Comparison of ENCODE assay signal across 10 mouse cellular contexts in genomic region chr15:102980912-102981311, GRCm38 (mm10). TPM values are rescaled to one million over a fixed set of nuclear protein-coding genes. Genes with fewer than 3 reads are reported as not detected.
A peak's percentile ranks its signal among the peaks of the same experiment; 100 is the strongest.
DNase-seq lines count a peak whose midpoint lies in the region; ATAC-seq and TF ChIP-seq lines count a peak whose summit lies in the region.
"Had no signal": no experiment of that assay in that cellular context is flagged by ENCODE, and none has a peak within 500 bp of the region (broad histone marks: within the 10 kb centered on the region; RNA-seq: fewer than 3 reads in every experiment).

No protein-coding gene starts in this region.

- TF ChIP-seq POLR2A in testis, adult 2 months (IDR thresholded peaks at IDR 0.05; ENCODE audit: control insufficient read depth, low read depth, low read length), result no peak

- H3K4me2 ChIP-seq in limb, embryonic 11.5 days (ENCODE audit: low read depth, severe bottlenecking), result peak overlapping the region; percentile 91

- ATAC-seq in limb, embryonic 11.5 days (ENCODE audit: insufficient number of reproducible peaks, low FRiP score, low TSS enrichment, low read depth), result no peak

- H3K9me3 ChIP-seq in limb, embryonic 11.5 days (ENCODE audit: control insufficient read depth, low read length), result no peaks in the 10 kb centered on the region

- peak overlapping the region; percentile 81 for H3K4me3 ChIP-seq in gastrocnemius, adult 2 months
- peak overlapping the region; percentile 24; the same call in 1 of the 2 replicates for H3K4me3 ChIP-seq in testis, adult 2 months (ENCODE audit: control insufficient read depth, low read depth, low read length)
- H3K4me3 ChIP-seq in limb, embryonic 11.5 days (ENCODE audit: low read depth, low read length), result peak overlapping the region; percentile 58

- H3K27ac ChIP-seq in gastrocnemius, adult 2 months, result peak overlapping the region; percentile 91
- no peak overlapping the region for H3K27ac ChIP-seq in testis, adult 2 months (ENCODE audit: control insufficient read depth, insufficient read depth, low read depth, low read length)
- peak overlapping the region; percentile 72; the same call in 1 of the 2 replicates for H3K27ac ChIP-seq in limb, embryonic 11.5 days (replicated peaks; ENCODE audit: low read depth, low read length)

- intact Hi-C loops in gastrocnemius, adult 2 months (cut with DNase I), result loop anchor here (2.0 kb wide), 1 partner anchor 14 kb away; the partner anchor contains the start of genes Hoxc10 and Hoxc5

- 0% methylated on average over 14 of the region's 14 CpGs for WGBS in limb, embryonic 11.5 days

- H3K9ac ChIP-seq in limb, embryonic 11.5 days (ENCODE audit: low read length), result peak overlapping the region; percentile 90; the same call in 1 of the 2 replicates

- DNase-seq in gastrocnemius, adult 2 months, result peak; percentile 52
- no peak for DNase-seq in gastrocnemius, postnatal 25 days
- no peak for DNase-seq in testis, postnatal 14 days (ENCODE audit: low spot score)
- no peak for DNase-seq in limb, embryonic 11.5 days (ENCODE audit: low spot score)
- DNase-seq in frontal cortex, adult 2 months (ENCODE audit: extremely low spot score in 1 of 2, low spot score in 1 of 2), result no peak
- DNase-seq in left cerebral cortex, adult 9 months (ENCODE audit: low spot score in 2 of 2), result no peak
- DNase-seq in yolk sac, embryonic 10.5 days (ENCODE audit: low spot score), result no peak

- peaks cover 4% of the 10 kb centered on the region for H3K4me1 ChIP-seq in testis, adult 2 months (ENCODE audit: control insufficient read depth, insufficient read depth, low read length)
- peaks cover 54% of the 10 kb centered on the region for H3K4me1 ChIP-seq in limb, embryonic 11.5 days (ENCODE audit: control insufficient read depth, insufficient read depth, low read length)

- H3K27me3 ChIP-seq in testis, adult 2 months (ENCODE audit: control insufficient read depth, insufficient read depth, low read length), result peaks cover 12% of the 10 kb centered on the region
- peaks cover 62% of the 10 kb centered on the region for H3K27me3 ChIP-seq in limb, embryonic 11.5 days (ENCODE audit: control insufficient read depth, insufficient read depth, low read length)

- H3K36me3 ChIP-seq in testis, adult 2 months (ENCODE audit: control insufficient read depth, insufficient read depth, low read length), result no peaks in the 10 kb centered on the region
- no peaks in the 10 kb centered on the region for H3K36me3 ChIP-seq in limb, embryonic 11.5 days (ENCODE audit: control insufficient read depth, insufficient read depth, low read length)

- TF ChIP-seq CTCF in gastrocnemius, adult 2 months (IDR thresholded peaks at IDR 0.05), result no peak
- TF ChIP-seq CTCF in testis, adult 2 months (IDR thresholded peaks at IDR 0.05; ENCODE audit: control insufficient read depth, insufficient read depth, insufficient replicate concordance, low read depth, low read length), result no peak

RNA-seq across cellular contexts. Expression of gene Hoxc9, which starts 4.7 kb away (rescaled TPM):
- total RNA-seq in gastrocnemius, adult 2 months (2021), result 1 to 10 TPM; 6.7 to 8.3 TPM
- 1 to 10 TPM; 4.6 to 6.5 TPM for total RNA-seq in gastrocnemius, postnatal 25 days (2021)
- 2.1 and 2.6 TPM in 2 replicates for polyA plus RNA-seq in testis, adult 2 months (2012; rRNA removed)
- polyA plus RNA-seq in limb, embryonic 11.5 days (2014; fragmentation: Nextera tagmentation; extraction: Ambion mirVana), result 4.4 and 6.1 TPM in 2 replicates
- polyA plus RNA-seq in frontal cortex, adult 2 months (2012; rRNA removed), result not detected in 2 replicates
- total RNA-seq: megakaryocyte-erythroid progenitor cell, adult 5-6 weeks had no signal
- polyA plus RNA-seq: embryonic facial prominence, embryonic 11.5 days had no signal

RNA-seq across cellular contexts. Expression of gene Hoxc8, which starts 9.5 kb away (rescaled TPM):
- 1 to 10 TPM; 1.0 to 2.8 TPM for total RNA-seq in gastrocnemius, adult 2 months (2021)
- total RNA-seq in gastrocnemius, postnatal 25 days (2021), result 1 to 10 TPM; 1.3 to 1.6 TPM
- 0.15 and 0.34 TPM in 2 replicates for polyA plus RNA-seq in testis, adult 2 months (2012; rRNA removed)
- polyA plus RNA-seq in limb, embryonic 11.5 days (2014; fragmentation: Nextera tagmentation; extraction: Ambion mirVana), result 4.6 and 4.8 TPM in 2 replicates
- not detected in 2 replicates for polyA plus RNA-seq in frontal cortex, adult 2 months (2012; rRNA removed)
- total RNA-seq: megakaryocyte-erythroid progenitor cell, adult 5-6 weeks had no signal
- polyA plus RNA-seq: embryonic facial prominence, embryonic 11.5 days had no signal

RNA-seq across cellular contexts. Expression of gene Hoxc5, which starts 13.7 kb away (rescaled TPM):
- total RNA-seq in gastrocnemius, adult 2 months (2021), result 1 to 10 TPM; 2.7 to 2.9 TPM
- 1 to 10 TPM; 1.6 to 1.8 TPM for total RNA-seq in gastrocnemius, postnatal 25 days (2021)
- 0.53 and 0.66 TPM in 2 replicates for polyA plus RNA-seq in testis, adult 2 months (2012; rRNA removed)
- 8.3 and 9.1 TPM in 2 replicates for polyA plus RNA-seq in limb, embryonic 11.5 days (2014; fragmentation: Nextera tagmentation; extraction: Ambion mirVana)
- polyA plus RNA-seq in frontal cortex, adult 2 months (2012; rRNA removed), result not detected in 2 replicates
- total RNA-seq: megakaryocyte-erythroid progenitor cell, adult 5-6 weeks had no signal

RNA-seq across cellular contexts. Expression of gene Hoxc10, which starts 14.3 kb away (rescaled TPM):
- total RNA-seq in gastrocnemius, adult 2 months (2021), result 10 to 100 TPM; 72.4 to 84.8 TPM
- 10 to 100 TPM; 61.5 to 69.5 TPM for total RNA-seq in gastrocnemius, postnatal 25 days (2021)
- polyA plus RNA-seq in testis, adult 2 months (2012; rRNA removed), result 0.29 and 0.31 TPM in 2 replicates
- 43.9 and 56.2 TPM in 2 replicates for polyA plus RNA-seq in limb, embryonic 11.5 days (2014; fragmentation: Nextera tagmentation; extraction: Ambion mirVana)
- polyA plus RNA-seq in frontal cortex, adult 2 months (2012; rRNA removed), result not detected in 2 replicates
- total RNA-seq: megakaryocyte-erythroid progenitor cell, adult 5-6 weeks had no signal
- polyA plus RNA-seq: embryonic facial prominence, embryonic 11.5 days had no signal

RNA-seq across cellular contexts. Expression of gene Hoxc6, which starts 17.1 kb away (rescaled TPM):
- total RNA-seq in gastrocnemius, adult 2 months (2021), result 1 to 10 TPM; 8.1 to 8.6 TPM
- 1 to 10 TPM; 5.3 to 8.1 TPM for total RNA-seq in gastrocnemius, postnatal 25 days (2021)
- polyA plus RNA-seq in testis, adult 2 months (2012; rRNA removed), result 1.0 and 1.1 TPM in 2 replicates
- polyA plus RNA-seq in limb, embryonic 11.5 days (2014; fragmentation: Nextera tagmentation; extraction: Ambion mirVana), result 9.5 and 10.9 TPM in 2 replicates
- polyA plus RNA-seq in frontal cortex, adult 2 months (2012; rRNA removed), result not detected in 2 replicates
- total RNA-seq: megakaryocyte-erythroid progenitor cell, adult 5-6 weeks had no signal

Comparison
In these comparisons a context has a peak if more than half of its experiments do, and no peak if none do; other contexts are left out.
1. H3K4me3 ChIP-seq: peak in every context shown above with its lines; median percentile 81 in gastrocnemius, adult 2 months; 58 in limb, embryonic 11.5 days; 24 in testis, adult 2 months.